Mouse (Mus musculus) neural tube, embryonic 12.5 days (tissue): Measurements from ENCODE around the gene Plpp4. TPM values are rescaled to one million over a fixed set of nuclear protein-coding genes. Genes with fewer than 3 reads are reported as not detected.

Source experiments
- ATAC-seq: fragments of 200-750 bp; cut with Nextera tagmentation; 2 replicates; pipeline ENCODE4 v1.8.0; 2017; ENCODE audit warnings: low read depth, mild to moderate bottlenecking, moderate TSS enrichment, moderate library complexity; ENCODE audit not compliant: low FRiP score
- H3K27ac ChIP-seq: fragments of 300-500 bp; sonication (generic); 2 replicates; pipeline ENCODE4 v1.5.1; 2016
- H3K27me3 ChIP-seq: fragments of 300-500 bp; sonication (generic); replicated peaks from 2 replicates; pipeline ENCODE4 v1.6.1; 2016; ENCODE audit warnings: mild to moderate bottlenecking
- H3K36me3 ChIP-seq: fragments of 300-500 bp; sonication (generic); 2 replicates; pipeline ENCODE4 v1.6.1; 2016; ENCODE audit warnings: mild to moderate bottlenecking
- H3K4me1 ChIP-seq: fragments of 300-500 bp; sonication (generic); 2 replicates; pipeline ENCODE4 v1.6.1; 2016
- H3K4me2 ChIP-seq: fragments of 300-500 bp; sonication (generic); replicated peaks from 2 replicates; pipeline ENCODE4 v1.6.1; 2016; ENCODE audit warnings: mild to moderate bottlenecking
- H3K4me3 ChIP-seq: fragments of 300-500 bp; sonication (generic); 2 replicates; pipeline ENCODE4 v1.5.1; 2016
- H3K9ac ChIP-seq: fragments of 300-500 bp; sonication (generic); 2 replicates; pipeline ENCODE4 v1.6.1; 2016; ENCODE audit warnings: mild to moderate bottlenecking
- H3K9me3 ChIP-seq: fragments of 300-500 bp; sonication (generic); 2 replicates; pipeline ENCODE4 v1.6.1; 2016; ENCODE audit warnings: mild to moderate bottlenecking
- WGBS: fragments of 180-500 bp; shearing (Covaris S2); methylation state at CpG from one replicate; pipeline ENCODE4 v1.1.7; 2016; 5-methylcytosine and 5-hydroxymethylcytosine counted together
- polyA plus RNA-seq: library from polyadenylated mRNA; unstranded; fragments of >200 nt; fragmentation: Nextera tagmentation; extraction: Ambion mirVana; gene quantifications from 2 replicates; pipeline ENCODE4 v1.2.1, GENCODE M21; 2016

Gene Plpp4
- polyA plus RNA-seq, 1 experiment from 2014 or later: 1.2 TPM

DNA sequence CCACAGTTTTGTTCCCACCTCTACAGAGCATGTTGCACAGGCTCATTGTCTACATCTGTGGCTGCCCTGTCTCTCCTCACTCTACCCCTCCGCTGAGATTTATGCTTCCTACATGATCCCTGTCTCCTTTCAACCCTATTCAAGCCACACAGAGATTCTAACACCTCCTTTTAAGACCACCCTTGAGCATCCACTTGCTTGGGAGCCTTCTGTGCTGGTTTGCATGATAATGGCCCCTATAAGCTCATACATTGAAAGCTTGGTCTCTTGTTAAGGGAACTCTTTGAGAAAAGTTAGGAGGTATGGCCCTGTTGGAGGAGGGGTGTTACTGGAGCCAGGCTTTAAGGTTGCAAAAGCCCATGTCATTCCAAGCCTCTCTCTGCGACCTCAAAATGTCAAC is 155.9 kb downstream of the Plpp4 start:
- Histone ChIP-seq H3K4me3 (no peak overlapping the region), H3K4me1 (0 out of 2 replicates have a peak, but pooled peaks cover 8% of the 10 kb centered on the region), H3K36me3 (no peaks in the 10 kb centered on the region), H3K9ac (no peak overlapping the region), H3K27me3 (0 out of 2 replicates have a peak, but pooled peaks cover 3% of the 10 kb centered on the region), H3K4me2 (no peak overlapping the region), H3K9me3 (no peaks in the 10 kb centered on the region), H3K27ac (no peak overlapping the region)
- WGBS: 39% methylated on average over 2 of the region's 2 CpGs
- no peak for ATAC-seq

DNA sequence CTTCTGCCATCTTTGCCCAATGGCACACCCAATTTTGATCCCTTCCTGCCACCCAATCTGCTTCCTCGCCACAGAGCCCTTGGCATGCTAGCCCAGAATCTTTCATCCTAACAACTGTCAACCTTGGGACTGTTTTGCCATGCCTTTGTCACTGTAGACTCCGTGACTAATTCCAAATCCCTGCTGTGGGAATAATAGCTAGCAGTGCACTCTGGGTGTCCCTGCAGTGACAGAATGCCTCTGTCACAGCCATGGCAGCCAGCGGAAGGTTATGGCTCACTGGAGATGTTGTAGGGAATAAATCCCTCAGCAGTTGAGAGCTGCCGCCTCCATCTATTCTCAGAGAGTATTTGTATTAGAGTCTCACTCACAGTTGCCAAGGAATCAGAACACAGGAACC is 158.3 kb downstream of the Plpp4 start:
- 21% methylated on average over 4 of the region's 4 CpGs for WGBS
- peak; percentile 81 for ATAC-seq
- Histone ChIP-seq H3K4me3 (no peak overlapping the region), H3K9me3 (no peaks in the 10 kb centered on the region), H3K9ac (no peak overlapping the region), H3K36me3 (no peaks in the 10 kb centered on the region), H3K27me3 (0 out of 2 replicates have a peak, but pooled peaks cover 3% of the 10 kb centered on the region), H3K27ac (no peak overlapping the region), H3K4me1 (0 out of 2 replicates have a peak, but pooled peaks cover 8% of the 10 kb centered on the region), H3K4me2 (no peak overlapping the region)

DNA sequence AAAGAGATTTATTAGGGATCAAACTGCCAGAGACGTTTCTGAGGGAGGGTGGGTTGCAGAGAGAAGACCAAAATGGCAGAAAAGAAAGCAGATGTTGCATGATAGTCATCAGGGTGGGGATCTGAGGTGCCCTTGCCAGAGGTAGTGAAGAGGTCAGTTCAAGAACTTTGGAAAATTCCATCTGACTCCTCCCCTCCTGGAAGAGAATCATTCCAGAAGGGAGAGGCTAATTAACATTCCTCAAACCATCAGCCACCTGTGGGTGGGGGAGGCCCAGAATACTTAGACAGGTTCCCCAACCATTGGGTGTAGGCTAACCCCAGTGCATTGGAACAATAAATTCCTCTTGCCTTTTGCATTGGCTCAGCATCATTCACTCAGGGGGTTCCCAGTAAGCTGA is 164.3 kb downstream of the Plpp4 start:
- Histone ChIP-seq H3K36me3 (no peaks in the 10 kb centered on the region), H3K4me3 (no peak overlapping the region), H3K9me3 (no peaks in the 10 kb centered on the region), H3K4me2 (no peak overlapping the region), H3K9ac (no peak overlapping the region), H3K4me1 (no peaks in the 10 kb centered on the region), H3K27ac (no peak overlapping the region), H3K27me3 (no peaks in the 10 kb centered on the region)
- no peak for ATAC-seq
- 50% methylated on average over 1 of the region's 1 CpGs for WGBS

DNA sequence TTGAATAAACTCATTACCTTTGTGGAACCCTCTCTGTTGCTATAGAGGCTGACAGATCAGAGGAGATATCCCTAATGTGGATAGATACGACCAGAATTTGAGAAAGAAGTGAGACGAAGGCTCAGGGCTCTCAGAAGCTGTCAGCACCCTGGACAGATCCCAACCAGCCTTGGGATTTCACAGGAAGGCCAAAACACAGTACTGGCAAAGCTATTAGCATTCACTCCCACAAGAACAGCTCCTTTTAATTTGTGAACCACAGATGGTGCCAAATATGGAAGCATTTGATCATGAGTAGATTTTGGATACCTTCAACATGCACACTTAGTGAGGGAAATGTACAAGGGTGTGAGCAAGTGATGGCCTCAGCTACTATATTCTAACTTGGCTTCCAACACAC is 168.7 kb downstream of the Plpp4 start:
- WGBS: 27% methylated on average over 2 of the region's 2 CpGs
- H3K27me3 ChIP-seq: no peaks in the 10 kb centered on the region
- ATAC-seq: no peak
- peaks cover 3% of the 10 kb centered on the region; the same call in 1 of the 2 replicates for H3K4me1 ChIP-seq
- no peaks in the 10 kb centered on the region for H3K36me3 ChIP-seq
- H3K4me3 ChIP-seq: no peak overlapping the region
- H3K4me2 ChIP-seq: no peak overlapping the region
- H3K9me3 ChIP-seq: no peaks in the 10 kb centered on the region
- H3K27ac ChIP-seq: no peak overlapping the region
- no peak overlapping the region for H3K9ac ChIP-seq

DNA sequence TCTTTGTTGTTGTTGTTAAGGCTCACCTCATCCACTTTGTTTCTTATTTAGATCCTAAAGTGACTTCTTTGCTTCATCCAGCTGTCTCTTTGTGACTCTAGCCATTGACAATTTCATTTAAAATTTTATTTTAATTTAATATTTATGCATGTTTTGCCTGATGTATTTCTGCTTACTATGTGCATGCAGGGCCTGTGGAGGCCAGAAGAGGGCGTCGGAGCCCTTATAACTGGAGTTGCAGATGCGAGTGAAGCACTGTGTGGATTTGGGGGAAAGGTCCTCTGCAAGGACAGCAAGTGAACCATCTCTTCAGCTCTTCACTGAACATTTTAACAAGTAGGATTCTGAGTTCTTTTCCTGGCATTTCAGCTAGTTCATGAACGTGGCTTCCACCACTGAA is 172.0 kb downstream of the Plpp4 start:
- Histone ChIP-seq H3K4me1 (peaks cover 3% of the 10 kb centered on the region; the same call in 1 of the 2 replicates), H3K27me3 (no peaks in the 10 kb centered on the region), H3K9ac (no peak overlapping the region), H3K4me3 (no peak overlapping the region), H3K36me3 (no peaks in the 10 kb centered on the region), H3K4me2 (no peak overlapping the region), H3K27ac (no peak overlapping the region), H3K9me3 (no peaks in the 10 kb centered on the region)
- WGBS: 54% methylated on average over 4 of the region's 4 CpGs
- ATAC-seq: no peak

DNA sequence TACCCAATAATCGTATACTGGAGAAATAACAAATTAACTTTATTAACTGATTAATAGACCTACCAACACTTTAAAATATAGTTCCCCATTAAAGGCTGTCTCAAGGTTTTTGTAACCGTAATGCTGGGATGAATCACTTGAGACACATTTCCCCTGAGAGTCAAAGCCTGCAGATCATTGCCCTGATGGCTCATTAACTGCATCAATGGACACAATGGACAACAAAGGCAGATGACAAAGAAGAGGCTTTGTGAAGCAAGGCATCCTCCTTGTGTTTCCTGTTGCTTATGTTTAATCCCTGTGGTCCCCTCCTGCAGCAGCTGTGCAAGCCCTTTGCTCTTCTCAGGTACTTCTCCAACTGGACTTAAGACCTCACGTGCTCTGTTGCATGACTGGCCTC is 173.1 kb downstream of the Plpp4 start:
- H3K9me3 ChIP-seq: no peaks in the 10 kb centered on the region
- no peak overlapping the region for H3K4me3 ChIP-seq
- H3K36me3 ChIP-seq: no peaks in the 10 kb centered on the region
- H3K9ac ChIP-seq: no peak overlapping the region
- no peak overlapping the region for H3K27ac ChIP-seq
- H3K4me1 ChIP-seq: peaks cover 3% of the 10 kb centered on the region; the same call in 1 of the 2 replicates
- no peak overlapping the region for H3K4me2 ChIP-seq
- WGBS: 20% methylated on average over 3 of the region's 3 CpGs
- H3K27me3 ChIP-seq: no peaks in the 10 kb centered on the region
- ATAC-seq: no peak
